Mouse (Mus musculus): ENCODE measurements at regions not wholly inside any gene's neighbourhood (a gene's known extent, or its start where the extent isn't known, plus 50 kb on each side); places are given as distances from the start of the nearest gene placed in this dataset.

DNA sequence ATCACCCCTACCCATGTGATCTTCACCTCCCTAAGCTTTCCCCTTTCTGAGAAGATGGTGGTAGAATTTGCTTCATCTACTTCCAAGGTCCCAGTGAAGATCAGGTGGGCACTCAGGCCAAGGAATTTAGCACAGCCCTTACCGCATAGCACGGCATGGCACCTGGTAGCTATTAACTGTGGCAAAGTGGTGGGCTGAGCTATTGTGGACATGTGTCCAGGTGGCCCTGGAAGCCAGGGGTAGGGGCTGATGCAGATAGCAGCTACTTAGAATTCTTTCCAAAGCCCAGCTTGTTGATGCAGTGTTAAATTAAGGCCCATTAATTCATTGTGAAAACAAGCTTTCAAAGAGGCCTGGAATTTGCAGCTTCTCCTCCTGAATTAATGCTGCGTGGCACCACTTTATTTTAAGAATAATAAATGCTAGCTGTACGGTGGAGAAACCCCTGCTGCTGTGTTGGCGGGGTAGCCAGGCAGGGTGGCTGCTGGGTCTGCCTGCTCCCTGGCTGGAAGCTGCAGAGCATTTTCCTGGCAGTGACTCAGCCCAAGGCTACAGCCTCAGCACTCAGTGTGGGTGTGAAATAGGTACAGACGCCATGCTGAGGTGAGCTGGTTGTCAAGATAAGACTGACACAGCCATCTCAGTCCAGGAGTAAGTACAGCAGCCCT lies 208.4 kb upstream of the Wscd1 start:
- TF ChIP-seq EP300 (IDR thresholded peaks at IDR 0.05; ENCODE audit: low read depth), result no peak
- no peak for TF ChIP-seq CTCF (IDR thresholded peaks at IDR 0.05; ENCODE audit: low read depth)
